Mouse (Mus musculus) urinary bladder, postnatal 36 days (tissue): ENCODE measurements around the gene Frs3.

Experiments used
- DNase-seq, 2 experiments: peaks; one replicate each; pipeline ENCODE4 v3.0.0; 2022; ENCODE audit warnings: low spot score in 2 of 2, mixed read lengths in 1 of 2

The Frs3 gene

GRCm38 (mm10) chr17:47735553-47736100 lies 46.8 kb downstream of the Frs3 start:
- DNase-seq: no peak

GRCm38 (mm10) chr17:47736856-47737255 lies 48.0 kb downstream of the Frs3 start, which contains the start of gene Tfeb:
Tfeb (plus strand) TSS chr17:47737030.
- DNase-seq: peak; percentile 93 to 97

- peak; percentile 84 to 90 for DNase-seq
Observed at GRCm38 (mm10) chr17:47737271-47738065, 48.6 kb downstream of the Frs3 start.

- DNase-seq: no peak
Observed at GRCm38 (mm10) chr17:47738066-47738878, 49.4 kb downstream of the Frs3 start.

- no peak for DNase-seq
Observed at GRCm38 (mm10) chr17:47738879-47739798, 50.3 kb downstream of the Frs3 start.

- DNase-seq: no peak
Observed at GRCm38 (mm10) chr17:47740186-47740585, 51.4 kb downstream of the Frs3 start.

GRCm38 (mm10) chr17:47742991-47743734 lies 54.3 kb downstream of the Frs3 start:
- DNase-seq: no peak

GRCm38 (mm10) chr17:47744086-47744485 lies 55.3 kb downstream of the Frs3 start:
- no peak for DNase-seq

GRCm38 (mm10) chr17:47744746-47745368 lies 56.0 kb downstream of the Frs3 start:
- DNase-seq: no peak

GRCm38 (mm10) chr17:47748791-47749553 lies 60.1 kb downstream of the Frs3 start:
- peak in 1 of 2 experiments; percentile 35 for DNase-seq

GRCm38 (mm10) chr17:47749626-47750025 lies 60.8 kb downstream of the Frs3 start:
- no peak for DNase-seq

GRCm38 (mm10) chr17:47750101-47750500 lies 61.3 kb downstream of the Frs3 start:
- DNase-seq: no peak

- no peak for DNase-seq
Observed at GRCm38 (mm10) chr17:47751811-47752210, 63.0 kb downstream of the Frs3 start.

- DNase-seq: no peak
Observed at GRCm38 (mm10) chr17:47753130-47753775, 64.4 kb downstream of the Frs3 start.
